Mouse (Mus musculus) embryonic facial prominence, embryonic 10.5 days (tissue): ENCODE results near the gene N6amt1. TPM values are rescaled to one million over a fixed set of nuclear protein-coding genes. Genes with fewer than 3 reads are reported as not detected.

Source experiments
- polyA plus RNA-seq: library from polyadenylated mRNA; unstranded; fragments of >200 nt; fragmentation: Nextera tagmentation; extraction: Ambion mirVana; gene quantifications from 2 replicates; pipeline ENCODE4 v1.2.1, GENCODE M21; 2016

Gene N6amt1
- polyA plus RNA-seq, 1 experiment from 2014 or later, result 24.0 TPM

Other genes with a start within 250 kb of the N6amt1 start
- 30.5 and 33.7 TPM in 2 replicates for gene Ltn1, start 78.4 kb downstream of the N6amt1 start, polyA plus RNA-seq
- gene Rwdd2b, start 86.4 kb downstream of the N6amt1 start, polyA plus RNA-seq, result 11.3 and 12.7 TPM in 2 replicates
- gene Usp16, start 100.5 kb downstream of the N6amt1 start, polyA plus RNA-seq, result 38.3 and 42.8 TPM in 2 replicates
- 691 and 710 TPM in 2 replicates for gene Cct8, start 141.7 kb downstream of the N6amt1 start, polyA plus RNA-seq
- gene Map3k7cl, start 199.1 kb downstream of the N6amt1 start, polyA plus RNA-seq, result not detected in 2 replicates